Mouse (Mus musculus) forebrain, embryonic 11.5 days (tissue): Measurements from ENCODE around the gene Hagh. TPM values are rescaled to one million over a fixed set of nuclear protein-coding genes. Genes with fewer than 3 reads are reported as not detected.

Experiments used
- ATAC-seq: fragments of 200-750 bp; cut with Nextera tagmentation; replicated peaks from 2 replicates; pipeline ENCODE4 v1.8.0; 2017; ENCODE audit warnings: moderate TSS enrichment; ENCODE audit not compliant: low FRiP score
- DNase-seq: peaks from one replicate; pipeline ENCODE4 v3.0.0-alpha.2; 2017; ENCODE audit warnings: low spot score
- H3K27ac ChIP-seq: fragments of 300-500 bp; sonication (generic); 2 replicates; pipeline ENCODE4 v1.5.1; 2014; ENCODE audit warnings: low read depth, low read length
- H3K27me3 ChIP-seq: fragments of 300-500 bp; sonication (generic); 2 replicates; pipeline ENCODE4 v1.6.1; 2014; ENCODE audit warnings: mild to moderate bottlenecking, low read length, mixed read lengths; ENCODE audit not compliant: control insufficient read depth, insufficient read depth
- H3K36me3 ChIP-seq: fragments of 300-500 bp; sonication (generic); 2 replicates; pipeline ENCODE4 v1.6.1; 2014; ENCODE audit warnings: mild to moderate bottlenecking, low read length, moderate library complexity, mixed read lengths; ENCODE audit not compliant: control insufficient read depth, insufficient read depth
- H3K4me1 ChIP-seq: fragments of 300-500 bp; sonication (generic); replicated peaks from 2 replicates; pipeline ENCODE4 v1.6.1; 2014; ENCODE audit warnings: low read length, mixed read lengths; ENCODE audit not compliant: control insufficient read depth, insufficient read depth
- H3K4me2 ChIP-seq: fragments of 300-500 bp; sonication (generic); 2 replicates; pipeline ENCODE4 v1.6.1; 2014; ENCODE audit warnings: low read depth, mild to moderate bottlenecking, low read length, moderate library complexity, mixed read lengths; ENCODE audit not compliant: severe bottlenecking
- H3K4me3 ChIP-seq: fragments of 300-500 bp; sonication (generic); 2 replicates; pipeline ENCODE4 v1.5.1; 2014; ENCODE audit warnings: low read depth, low read length
- H3K9ac ChIP-seq: fragments of 300-500 bp; sonication (generic); 2 replicates; pipeline ENCODE4 v1.6.1; 2014; ENCODE audit warnings: low read length
- H3K9me3 ChIP-seq: fragments of 300-500 bp; sonication (generic); 2 replicates; pipeline ENCODE4 v1.6.1; 2016; ENCODE audit warnings: low read length, mixed read lengths; ENCODE audit not compliant: control insufficient read depth
- WGBS: fragments of 180-500 bp; shearing (Covaris S2); extraction: QIAGEN DNeasy Blood & Tissue Kit; methylation state at CpG from one replicate; pipeline ENCODE4 v1.1.7; 2014; 5-methylcytosine and 5-hydroxymethylcytosine counted together
- polyA plus RNA-seq: library from polyadenylated mRNA; unstranded; fragments of >200 nt; fragmentation: Nextera tagmentation; extraction: Ambion mirVana; gene quantifications from 2 replicates; pipeline ENCODE4 v1.2.1, GENCODE M21; 2014

The Hagh gene
- polyA plus RNA-seq, 1 experiment from 2014 or later: 25.4 TPM

- Histone ChIP-seq H3K4me3 (no peak overlapping the region), H3K27me3 (no peaks in the 10 kb centered on the region), H3K27ac (no peak overlapping the region), H3K4me2 (no peak overlapping the region), H3K36me3 (no peaks in the 10 kb centered on the region), H3K4me1 (no peaks in the 10 kb centered on the region), H3K9me3 (no peaks in the 10 kb centered on the region), H3K9ac (no peak overlapping the region)
- DNase-seq (no peak), ATAC-seq (no peak)
- 47% methylated on average over 4 of the region's 4 CpGs for WGBS
These were observed 33.9 kb downstream of the Hagh start for GRCm38 (mm10) chr17:24873695-24874404.

GRCm38 (mm10) chr17:24874405-24874745 is 34.4 kb downstream of the Hagh start:
- Histone ChIP-seq H3K27ac (no peak overlapping the region), H3K27me3 (no peaks in the 10 kb centered on the region), H3K36me3 (no peaks in the 10 kb centered on the region), H3K4me1 (no peaks in the 10 kb centered on the region), H3K4me3 (no peak overlapping the region), H3K9me3 (no peaks in the 10 kb centered on the region), H3K9ac (no peak overlapping the region), H3K4me2 (no peak overlapping the region)
- no peak for ATAC-seq
- DNase-seq: no peak
- WGBS: 81% methylated on average over 1 of the region's 1 CpGs

DNA sequence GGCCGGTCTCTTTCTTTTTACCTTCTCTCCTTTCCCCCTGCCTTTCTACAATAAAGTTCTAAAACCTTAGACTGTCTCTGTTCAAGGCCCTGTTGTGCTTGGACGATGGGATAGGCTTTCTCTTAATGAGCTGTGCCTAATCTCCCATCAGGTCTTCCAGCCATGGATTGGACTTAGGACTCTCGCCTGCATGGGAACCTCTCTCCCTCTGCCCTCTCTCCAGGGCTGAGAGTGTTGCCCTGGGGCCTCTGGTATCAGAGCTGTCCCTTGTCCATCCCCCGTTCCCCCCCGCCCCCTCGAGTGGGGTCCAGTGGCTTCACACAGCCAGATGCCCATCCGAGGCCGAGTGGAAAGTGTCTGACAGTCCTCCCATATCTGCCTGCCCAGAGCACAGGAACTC is 35.0 kb downstream of the Hagh start:
- ATAC-seq: no peak
- H3K27ac ChIP-seq: no peak overlapping the region
- H3K4me1 ChIP-seq: no peaks in the 10 kb centered on the region
- no peak overlapping the region for H3K4me2 ChIP-seq
- 82% methylated on average over 8 of the region's 8 CpGs for WGBS
- no peak for DNase-seq
- no peak overlapping the region for H3K9ac ChIP-seq
- H3K9me3 ChIP-seq: no peaks in the 10 kb centered on the region
- no peaks in the 10 kb centered on the region for H3K27me3 ChIP-seq
- H3K4me3 ChIP-seq: no peak overlapping the region
- no peaks in the 10 kb centered on the region for H3K36me3 ChIP-seq

- H3K27me3 ChIP-seq: no peaks in the 10 kb centered on the region
- no peak overlapping the region for H3K27ac ChIP-seq
- ATAC-seq (no peak), DNase-seq (no peak)
- no peak overlapping the region for H3K4me3 ChIP-seq
- no peaks in the 10 kb centered on the region for H3K9me3 ChIP-seq
- H3K9ac ChIP-seq: no peak overlapping the region
- WGBS: 69% methylated on average over 10 of the region's 10 CpGs
- no peak overlapping the region for H3K4me2 ChIP-seq
- H3K36me3 ChIP-seq: no peaks in the 10 kb centered on the region
- no peaks in the 10 kb centered on the region for H3K4me1 ChIP-seq
These were observed 37.6 kb downstream of the Hagh start for GRCm38 (mm10) chr17:24877336-24878116.

DNA sequence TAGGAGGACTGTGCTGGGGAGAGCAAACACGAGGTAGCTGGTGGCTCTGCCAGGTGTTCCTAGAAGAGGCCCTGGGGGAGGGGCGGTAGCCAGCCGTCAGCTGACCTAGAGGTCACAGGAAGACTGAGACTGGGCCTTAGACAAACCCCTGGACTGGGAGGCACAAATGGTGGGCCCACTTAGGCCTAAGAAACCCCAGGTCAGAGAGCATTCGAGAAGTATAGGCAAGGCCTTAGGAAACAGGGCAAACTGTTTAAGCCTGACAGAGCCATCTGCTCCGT is 38.1 kb downstream of the Hagh start:
- no peak overlapping the region for H3K4me3 ChIP-seq
- H3K4me2 ChIP-seq: no peak overlapping the region
- WGBS: 40% methylated on average over 5 of the region's 5 CpGs
- H3K9ac ChIP-seq: no peak overlapping the region
- H3K4me1 ChIP-seq: no peaks in the 10 kb centered on the region
- ATAC-seq: no peak
- no peak for DNase-seq
- no peaks in the 10 kb centered on the region for H3K27me3 ChIP-seq
- no peaks in the 10 kb centered on the region for H3K9me3 ChIP-seq
- no peaks in the 10 kb centered on the region for H3K36me3 ChIP-seq
- no peak overlapping the region for H3K27ac ChIP-seq

- WGBS: 78% methylated on average over 8 of the region's 8 CpGs
- no peak overlapping the region for H3K27ac ChIP-seq
- no peak overlapping the region for H3K4me3 ChIP-seq
- ATAC-seq: no peak
- no peak overlapping the region for H3K4me2 ChIP-seq
- DNase-seq: no peak
- H3K36me3 ChIP-seq: no peaks in the 10 kb centered on the region
- no peaks in the 10 kb centered on the region for H3K9me3 ChIP-seq
- H3K9ac ChIP-seq: no peak overlapping the region
- no peaks in the 10 kb centered on the region for H3K4me1 ChIP-seq
- no peaks in the 10 kb centered on the region for H3K27me3 ChIP-seq
These were observed 38.6 kb downstream of the Hagh start for GRCm38 (mm10) chr17:24878531-24878930.

GRCm38 (mm10) chr17:24881738-24882440 is 41.9 kb downstream of the Hagh start:
- Histone ChIP-seq H3K27me3 (no peaks in the 10 kb centered on the region), H3K4me1 (peaks cover 8% of the 10 kb centered on the region; the same call in 1 of the 2 replicates), H3K4me3 (no peak overlapping the region), H3K9me3 (no peaks in the 10 kb centered on the region), H3K36me3 (no peaks in the 10 kb centered on the region), H3K4me2 (no peak overlapping the region), H3K27ac (no peak overlapping the region), H3K9ac (no peak overlapping the region)
- 64% methylated on average over 7 of the region's 7 CpGs for WGBS
- ATAC-seq (no peak), DNase-seq (no peak)

- Histone ChIP-seq H3K4me1 (peaks cover 11% of the 10 kb centered on the region; the same call in 1 of the 2 replicates), H3K36me3 (no peaks in the 10 kb centered on the region), H3K27ac (no peak overlapping the region), H3K4me3 (no peak overlapping the region), H3K27me3 (no peaks in the 10 kb centered on the region), H3K9me3 (no peaks in the 10 kb centered on the region), H3K4me2 (no peak overlapping the region), H3K9ac (no peak overlapping the region)
- DNase-seq: no peak
- ATAC-seq: no peak
- WGBS: 86% methylated on average over 6 of the region's 6 CpGs
These were observed 44.4 kb downstream of the Hagh start for GRCm38 (mm10) chr17:24884391-24884790.
